Mouse (Mus musculus) liver, embryonic 11.5 days (tissue): ENCODE data around the gene Telo2. TPM values are rescaled to one million over a fixed set of nuclear protein-coding genes. Genes with fewer than 3 reads are reported as not detected.
"Not testable (repeated sequence)": the region's sequence is repeated elsewhere in the genome, so short reads cannot be mapped to it uniquely, and the experiment has no call there.

Source experiments
- ATAC-seq: fragments of 200-750 bp; cut with Nextera tagmentation; replicated peaks from 2 replicates; pipeline ENCODE4 v1.8.0; 2017; ENCODE audit warnings: moderate number of reproducible peaks, mild to moderate bottlenecking, moderate TSS enrichment, moderate library complexity; ENCODE audit not compliant: low FRiP score
- DNase-seq: peaks from one replicate; pipeline ENCODE4 v3.0.0-alpha.2; 2017; ENCODE audit warnings: low spot score
- H3K27ac ChIP-seq: fragments of 300-500 bp; sonication (generic); 2 replicates; pipeline ENCODE4 v1.5.1; 2014; ENCODE audit warnings: mild to moderate bottlenecking, low read depth, low read length, control low read depth
- H3K27me3 ChIP-seq: fragments of 300-500 bp; sonication (generic); replicated peaks from 2 replicates; pipeline ENCODE4 v1.6.1; 2014; ENCODE audit warnings: low read length, mixed read lengths; ENCODE audit not compliant: control insufficient read depth, insufficient read depth
- H3K36me3 ChIP-seq: fragments of 300-500 bp; sonication (generic); 2 replicates; pipeline ENCODE4 v1.6.1; 2014; ENCODE audit warnings: mild to moderate bottlenecking, low read length, moderate library complexity, mixed read lengths; ENCODE audit not compliant: control insufficient read depth, insufficient read depth
- H3K4me1 ChIP-seq: fragments of 300-500 bp; sonication (generic); replicated peaks from 2 replicates; pipeline ENCODE4 v1.6.1; 2014; ENCODE audit warnings: low read length, mixed read lengths; ENCODE audit not compliant: control insufficient read depth, insufficient read depth
- H3K4me2 ChIP-seq: fragments of 300-500 bp; sonication (generic); 2 replicates; pipeline ENCODE4 v1.6.1; 2014; ENCODE audit warnings: mild to moderate bottlenecking, control low read depth, moderate library complexity
- H3K4me3 ChIP-seq: fragments of 300-500 bp; sonication (generic); 2 replicates; pipeline ENCODE4 v1.5.1; 2014; ENCODE audit warnings: low read depth, low read length, control low read depth
- H3K9ac ChIP-seq: fragments of 300-500 bp; sonication (generic); 2 replicates; pipeline ENCODE4 v1.6.1; 2014; ENCODE audit warnings: low read depth, low read length, control low read depth
- H3K9me3 ChIP-seq: fragments of 300-500 bp; sonication (generic); 2 replicates; pipeline ENCODE4 v1.6.1; 2016; ENCODE audit warnings: low read length, inconsistent platforms, mixed read lengths; ENCODE audit not compliant: control insufficient read depth
- WGBS: fragments of 180-500 bp; shearing (Covaris S2); extraction: QIAGEN DNeasy Blood & Tissue Kit; methylation state at CpG from one replicate; pipeline ENCODE4 v1.1.7; 2014; 5-methylcytosine and 5-hydroxymethylcytosine counted together
- polyA plus RNA-seq: library from polyadenylated mRNA; unstranded; fragments of >200 nt; fragmentation: Nextera tagmentation; extraction: Ambion mirVana; gene quantifications from 2 replicates; pipeline ENCODE4 v1.2.1, GENCODE M21; 2014

The Telo2 gene
- polyA plus RNA-seq, 1 experiment from 2014 or later, result 49.6 TPM

DNA sequence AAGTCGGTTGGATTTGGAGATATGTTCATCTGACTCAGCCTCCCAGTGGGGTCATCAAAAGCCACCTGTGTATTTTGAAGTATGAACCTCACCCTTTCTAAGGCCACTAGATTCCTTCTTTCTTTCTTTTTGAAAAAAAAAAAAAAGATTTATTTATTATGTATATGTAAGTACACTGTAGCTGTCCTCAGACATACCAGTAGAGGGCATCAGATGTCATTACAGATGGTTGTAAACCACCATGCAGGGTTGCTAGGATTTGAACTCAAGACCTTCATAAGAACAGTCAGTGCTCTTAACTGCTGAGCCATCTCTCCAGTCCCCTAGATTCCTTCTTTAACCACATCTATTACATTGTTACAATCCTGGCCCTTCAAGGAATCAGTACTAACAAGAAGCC is 14.3 kb upstream of the Telo2 start:
- H3K9me3 ChIP-seq, result no peaks in the 10 kb centered on the region
- no peaks in the 10 kb centered on the region; the same call in 1 of the 2 replicates for H3K27me3 ChIP-seq
- no peak overlapping the region for H3K4me2 ChIP-seq
- H3K9ac ChIP-seq, result no peak overlapping the region
- H3K27ac ChIP-seq, result no peak overlapping the region
- H3K4me3 ChIP-seq, result no peak overlapping the region
- WGBS, result 89% methylated on average over 1 of the region's 1 CpGs
- H3K36me3 ChIP-seq, result no peaks in the 10 kb centered on the region
- ATAC-seq (no peak), DNase-seq (no peak)
- H3K4me1 ChIP-seq, result peaks cover 26% of the 10 kb centered on the region

- Histone ChIP-seq H3K36me3 (no peaks in the 10 kb centered on the region), H3K27ac (peak overlapping the region; percentile 87), H3K27me3 (no peaks in the 10 kb centered on the region; the same call in 1 of the 2 replicates), H3K9me3 (no peaks in the 10 kb centered on the region), H3K9ac (peak overlapping the region; percentile 43), H3K4me1 (peaks cover 16% of the 10 kb centered on the region), H3K4me2 (peak overlapping the region; percentile 44), H3K4me3 (no peak overlapping the region)
- DNase-seq, result no peak
- peak; percentile 13; the same call in 1 of the 2 replicates for ATAC-seq
- WGBS, result 41% methylated on average over 9 of the region's 9 CpGs
These were observed 11.9 kb upstream of the Telo2 start for GRCm38 (mm10) chr17:25127681-25128080.

DNA sequence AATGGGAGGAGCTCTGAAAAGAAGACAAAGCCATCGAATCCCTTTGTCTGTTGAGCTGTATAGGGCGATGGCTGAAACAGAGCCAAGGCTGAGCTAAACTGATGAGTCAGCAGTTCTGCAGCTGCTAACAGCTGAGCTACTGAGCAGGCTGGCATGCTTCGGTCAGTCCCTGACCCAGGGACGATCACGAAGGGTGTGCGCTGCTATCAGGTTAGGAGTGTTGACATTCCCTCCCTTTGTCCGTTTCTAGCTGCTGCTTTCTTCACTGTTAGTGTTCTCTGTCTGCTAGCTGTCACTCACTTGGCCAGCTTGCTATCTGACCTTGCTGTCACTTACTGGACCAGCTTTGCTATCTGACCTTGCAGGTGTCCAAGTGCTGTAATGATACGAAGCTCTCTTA is 11.3 kb upstream of the Telo2 start:
- H3K4me1 ChIP-seq, result peaks cover 16% of the 10 kb centered on the region
- H3K4me2 ChIP-seq, result peak overlapping the region; percentile 44
- H3K36me3 ChIP-seq, result no peaks in the 10 kb centered on the region
- H3K27me3 ChIP-seq, result no peaks in the 10 kb centered on the region; the same call in 1 of the 2 replicates
- H3K27ac ChIP-seq, result peak overlapping the region; percentile 87
- H3K9ac ChIP-seq, result no peak overlapping the region
- DNase-seq (no peak), ATAC-seq (peak; percentile 85)
- no peak overlapping the region for H3K4me3 ChIP-seq
- 31% methylated on average over 8 of the region's 8 CpGs for WGBS
- H3K9me3 ChIP-seq, result no peaks in the 10 kb centered on the region

DNA sequence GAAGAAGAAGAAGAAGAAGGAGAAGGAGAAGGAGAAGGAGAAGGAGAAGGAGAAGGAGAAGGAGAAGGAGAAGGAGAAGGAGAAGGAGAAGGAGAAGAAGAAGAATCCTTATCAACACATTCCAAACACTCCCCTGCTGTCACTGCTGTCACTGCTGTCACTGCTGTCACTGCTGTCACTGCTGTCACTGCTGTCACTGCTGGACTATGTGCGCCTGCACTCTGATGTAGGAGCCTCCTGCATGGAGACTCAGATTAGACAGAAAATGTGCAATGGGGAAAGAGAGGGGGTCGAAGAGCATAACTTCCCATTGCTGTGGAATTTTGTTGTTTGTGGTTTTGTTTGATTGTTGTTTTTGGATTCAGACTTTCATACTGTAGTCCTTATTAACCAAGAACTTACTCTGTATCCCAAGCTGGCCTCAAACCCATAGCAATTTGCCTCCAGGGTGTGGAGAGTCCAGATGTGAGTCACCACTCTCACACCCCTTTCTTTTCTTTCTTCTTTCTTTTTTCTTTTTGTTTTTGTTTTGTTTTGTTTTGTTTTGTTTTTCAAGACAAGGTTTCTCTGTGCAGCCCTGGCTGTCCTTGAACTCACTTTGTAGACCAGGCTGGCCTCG is 9.8 kb upstream of the Telo2 start:
- H3K9ac ChIP-seq, DNase-seq, H3K4me3 ChIP-seq, H3K36me3 ChIP-seq, H3K9me3 ChIP-seq, H3K27me3 ChIP-seq, H3K4me2 ChIP-seq: not testable (repeated sequence)
- H3K27ac ChIP-seq, result peak overlapping the region; percentile 38; the same call in 1 of the 2 replicates
- peaks cover 16% of the 10 kb centered on the region for H3K4me1 ChIP-seq
- 62% methylated on average over 3 of the region's 3 CpGs for WGBS
- 0 out of 2 replicates have a peak, but pooled peaks have one; percentile 42 for ATAC-seq

GRCm38 (mm10) chr17:25123979-25124378 is 8.2 kb upstream of the Telo2 start:
- DNase-seq (no peak), ATAC-seq (no peak)
- WGBS, result 25% methylated on average over 7 of the region's 7 CpGs
- H3K27ac ChIP-seq, result no peak overlapping the region
- no peaks in the 10 kb centered on the region for H3K36me3 ChIP-seq
- H3K27me3 ChIP-seq, result no peaks in the 10 kb centered on the region; the same call in 1 of the 2 replicates
- H3K4me1 ChIP-seq, result peaks cover 16% of the 10 kb centered on the region
- H3K9ac ChIP-seq, result no peak overlapping the region
- H3K4me2 ChIP-seq, result no peak overlapping the region
- no peaks in the 10 kb centered on the region for H3K9me3 ChIP-seq
- H3K4me3 ChIP-seq, result no peak overlapping the region

GRCm38 (mm10) chr17:25120406-25120805 is 4.6 kb upstream of the Telo2 start, which contains the start of gene Ptx4:
TSS of gene Ptx4 (plus strand) at chr17:25120760.
- no peak within 1 kb of the TSS for H3K4me2 ChIP-seq
- no peaks in the 10 kb centered on the region; the same call in 1 of the 2 replicates for H3K27me3 ChIP-seq
- H3K4me1 ChIP-seq, result peaks cover 3% of the 10 kb centered on the region; the same call in 1 of the 2 replicates
- H3K36me3 ChIP-seq, result no peaks in the 10 kb centered on the region
- 46% methylated on average over 3 of the region's 3 CpGs for WGBS
- H3K9ac ChIP-seq, result no peak within 1 kb of the TSS
- H3K27ac ChIP-seq, result no peak within 1 kb of the TSS
- DNase-seq, result no peak
- no peak for ATAC-seq
- H3K4me3 ChIP-seq, result no peak within 1 kb of the TSS
- no peaks in the 10 kb centered on the region for H3K9me3 ChIP-seq

- 32% methylated on average over 4 of the region's 4 CpGs for WGBS
- DNase-seq (no peak), ATAC-seq (no peak)
- Histone ChIP-seq H3K9ac (no peak overlapping the region), H3K4me3 (no peak overlapping the region), H3K27ac (no peak overlapping the region), H3K9me3 (no peaks in the 10 kb centered on the region), H3K4me1 (peaks cover 8% of the 10 kb centered on the region), H3K27me3 (no peaks in the 10 kb centered on the region), H3K36me3 (peaks cover under 1% of the 10 kb centered on the region; the same call in 1 of the 2 replicates), H3K4me2 (no peak overlapping the region)
These were observed 1.5 kb upstream of the Telo2 start for GRCm38 (mm10) chr17:25117263-25117662.

- no peaks in the 10 kb centered on the region for H3K9me3 ChIP-seq
- peaks cover 7% of the 10 kb centered on the region; the same call in 1 of the 2 replicates for H3K36me3 ChIP-seq
- H3K9ac ChIP-seq, result peak overlapping the region; percentile 83
- no peaks in the 10 kb centered on the region for H3K27me3 ChIP-seq
- H3K4me2 ChIP-seq, result peak overlapping the region; percentile 97
- H3K27ac ChIP-seq, result peak overlapping the region; percentile 78
- WGBS, result 8% methylated on average over 23 of the region's 23 CpGs
- ATAC-seq (peak; percentile 71), DNase-seq (no peak)
- H3K4me3 ChIP-seq, result peak overlapping the region; percentile 67
- H3K4me1 ChIP-seq, result peaks cover 8% of the 10 kb centered on the region
These were observed 690 bp downstream of the Telo2 start for GRCm38 (mm10) chr17:25114908-25115645.
